Mouse (Mus musculus): ENCODE data around the gene Nrde2. TPM values are rescaled to one million over a fixed set of nuclear protein-coding genes. Genes with fewer than 3 reads are reported as not detected.

Nrde2 gene
- polyA plus RNA-seq, 1 experiment from 2014 or later: 15.7 TPM

- 86% methylated on average over 5 of the region's 5 CpGs for WGBS
- no peaks in the 10 kb centered on the region for H3K27me3 ChIP-seq (replicated peaks; ENCODE audit: control insufficient read depth, insufficient read depth, low read length)
Observed at GRCm38 (mm10) chr12:100089265-100089664, 70.2 kb downstream of the Nrde2 start.

GRCm38 (mm10) chr12:100088026-100088425 lies 71.4 kb downstream of the Nrde2 start:
- Histone ChIP-seq H3K27ac (ENCODE audit: low read length) (no peak overlapping the region), H3K9me3 (ENCODE audit: control insufficient read depth, low read length) (no peaks in the 10 kb centered on the region), H3K4me1 (replicated peaks; ENCODE audit: control insufficient read depth, insufficient read depth, low read length) (no peaks in the 10 kb centered on the region), H3K4me2 (ENCODE audit: low read length) (no peak overlapping the region), H3K4me3 (replicated peaks; ENCODE audit: low read length) (no peak overlapping the region), H3K27me3 (replicated peaks; ENCODE audit: control insufficient read depth, insufficient read depth, low read length) (no peaks in the 10 kb centered on the region), H3K9ac (replicated peaks; ENCODE audit: low read depth, low read length) (no peak overlapping the region), H3K36me3 (ENCODE audit: control insufficient read depth, insufficient read depth) (no peaks in the 10 kb centered on the region)
- ATAC-seq: no peak
- WGBS: 90% methylated on average over 3 of the region's 3 CpGs

More at GRCm38 (mm10) chr12:100089265-100089664, 70.2 kb downstream of the Nrde2 start:
- Histone ChIP-seq H3K4me1 (replicated peaks; ENCODE audit: control insufficient read depth, insufficient read depth, low read length) (no peaks in the 10 kb centered on the region), H3K9ac (replicated peaks; ENCODE audit: low read depth, low read length) (no peak overlapping the region), H3K4me3 (replicated peaks; ENCODE audit: low read length) (no peak overlapping the region), H3K36me3 (ENCODE audit: control insufficient read depth, insufficient read depth) (no peaks in the 10 kb centered on the region), H3K4me2 (ENCODE audit: low read length) (no peak overlapping the region), H3K27ac (ENCODE audit: low read length) (no peak overlapping the region), H3K9me3 (ENCODE audit: control insufficient read depth, low read length) (no peaks in the 10 kb centered on the region)
- ATAC-seq: no peak

- 84% methylated on average over 8 of the region's 8 CpGs for WGBS
- H3K36me3 ChIP-seq (ENCODE audit: control insufficient read depth, insufficient read depth): no peaks in the 10 kb centered on the region
- H3K27me3 ChIP-seq (replicated peaks; ENCODE audit: control insufficient read depth, insufficient read depth, low read length): no peaks in the 10 kb centered on the region
- H3K27ac ChIP-seq (ENCODE audit: low read length): no peak overlapping the region
- no peak overlapping the region for H3K4me3 ChIP-seq (replicated peaks; ENCODE audit: low read length)
- H3K9me3 ChIP-seq (ENCODE audit: control insufficient read depth, low read length): no peaks in the 10 kb centered on the region
- no peak overlapping the region for H3K9ac ChIP-seq (replicated peaks; ENCODE audit: low read depth, low read length)
- no peak overlapping the region for H3K4me2 ChIP-seq (ENCODE audit: low read length)
- no peaks in the 10 kb centered on the region for H3K4me1 ChIP-seq (replicated peaks; ENCODE audit: control insufficient read depth, insufficient read depth, low read length)
- ATAC-seq: no peak
Observed at GRCm38 (mm10) chr12:100079636-100080286, 79.7 kb downstream of the Nrde2 start.

GRCm38 (mm10) chr12:100075715-100076114 lies 83.7 kb downstream of the Nrde2 start:
- no peaks in the 10 kb centered on the region for H3K9me3 ChIP-seq (ENCODE audit: control insufficient read depth, low read length)
- 11% methylated on average over 4 of the region's 4 CpGs for WGBS
- H3K9ac ChIP-seq (replicated peaks; ENCODE audit: low read depth, low read length): no peak overlapping the region
- no peaks in the 10 kb centered on the region for H3K36me3 ChIP-seq (ENCODE audit: control insufficient read depth, insufficient read depth)
- no peaks in the 10 kb centered on the region for H3K4me1 ChIP-seq (replicated peaks; ENCODE audit: control insufficient read depth, insufficient read depth, low read length)
- H3K27ac ChIP-seq (ENCODE audit: low read length): no peak overlapping the region; the same call in 1 of the 2 replicates
- no peaks in the 10 kb centered on the region for H3K27me3 ChIP-seq (replicated peaks; ENCODE audit: control insufficient read depth, insufficient read depth, low read length)
- ATAC-seq: peak; percentile 62; the same call in 1 of the 2 replicates
- H3K4me3 ChIP-seq (replicated peaks; ENCODE audit: low read length): no peak overlapping the region
- H3K4me2 ChIP-seq (ENCODE audit: low read length): no peak overlapping the region

Other genes with a start within 250 kb of the Nrde2 start
- 0.90 and 1.3 TPM in 2 replicates for gene Kcnk13, start 195.2 kb downstream of the Nrde2 start, polyA plus RNA-seq (2015; fragmentation: Nextera tagmentation; extraction: Ambion mirVana)
- gene Psmc1, start 49.5 kb downstream of the Nrde2 start, polyA plus RNA-seq (2015; fragmentation: Nextera tagmentation; extraction: Ambion mirVana): 275 and 276 TPM in 2 replicates
- gene Calm1, start 39.8 kb upstream of the Nrde2 start, polyA plus RNA-seq (2015; fragmentation: Nextera tagmentation; extraction: Ambion mirVana): 2,124 and 2,140 TPM in 2 replicates

Data from forebrain, embryonic 16.5 days (tissue).